Mouse (Mus musculus) spleen, adult 2 months (tissue): ENCODE data around the gene Aldh4a1.

Source experiments
- CTCF ChIP-seq: fragments of 200-500 bp; IDR thresholded peaks from 2 replicates; pipeline ENCODE4 v1.5.1; 2011; ENCODE audit warnings: mild to moderate bottlenecking, inconsistent platforms; ENCODE audit not compliant: insufficient read depth, insufficient read length, insufficient replicate concordance; ENCODE audit errors: extremely low read depth
- POLR2A ChIP-seq: fragments of 200-500 bp; IDR thresholded peaks from 2 replicates; pipeline ENCODE4 v1.6.1; 2011; ENCODE audit warnings: low read depth, low read length, inconsistent platforms

DNA sequence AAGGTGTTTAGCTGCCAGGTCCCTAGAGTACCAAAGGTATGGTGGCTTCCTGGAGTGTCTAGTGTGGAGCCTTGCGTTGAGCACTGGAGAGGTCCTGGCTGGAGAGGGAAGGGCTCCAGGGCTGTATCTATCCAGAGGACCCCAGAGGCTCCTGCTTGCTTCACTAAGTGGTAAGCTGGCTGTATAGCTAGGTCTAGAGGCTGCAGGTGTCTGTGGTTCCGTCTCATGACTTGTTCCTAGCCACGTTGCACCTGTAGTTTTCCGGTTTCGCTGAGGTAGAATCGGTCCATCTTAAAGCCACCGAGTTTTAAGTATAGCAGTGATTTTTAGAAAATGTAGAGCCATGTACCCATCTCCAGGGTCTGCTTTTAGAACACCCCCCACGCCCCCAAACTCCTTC, 44.3 kb upstream of the Aldh4a1 start:
- TF ChIP-seq POLR2A (no peak), CTCF (no peak)
